Mouse (Mus musculus) kidney, postnatal 25 days (tissue): ENCODE results near the gene Asna1.

Experiments
- DNase-seq, 2 experiments: peaks; one replicate each; pipeline ENCODE4 v3.0.0; 2021; ENCODE audit warnings: mixed read lengths in 2 of 2

The Asna1 gene

DNA sequence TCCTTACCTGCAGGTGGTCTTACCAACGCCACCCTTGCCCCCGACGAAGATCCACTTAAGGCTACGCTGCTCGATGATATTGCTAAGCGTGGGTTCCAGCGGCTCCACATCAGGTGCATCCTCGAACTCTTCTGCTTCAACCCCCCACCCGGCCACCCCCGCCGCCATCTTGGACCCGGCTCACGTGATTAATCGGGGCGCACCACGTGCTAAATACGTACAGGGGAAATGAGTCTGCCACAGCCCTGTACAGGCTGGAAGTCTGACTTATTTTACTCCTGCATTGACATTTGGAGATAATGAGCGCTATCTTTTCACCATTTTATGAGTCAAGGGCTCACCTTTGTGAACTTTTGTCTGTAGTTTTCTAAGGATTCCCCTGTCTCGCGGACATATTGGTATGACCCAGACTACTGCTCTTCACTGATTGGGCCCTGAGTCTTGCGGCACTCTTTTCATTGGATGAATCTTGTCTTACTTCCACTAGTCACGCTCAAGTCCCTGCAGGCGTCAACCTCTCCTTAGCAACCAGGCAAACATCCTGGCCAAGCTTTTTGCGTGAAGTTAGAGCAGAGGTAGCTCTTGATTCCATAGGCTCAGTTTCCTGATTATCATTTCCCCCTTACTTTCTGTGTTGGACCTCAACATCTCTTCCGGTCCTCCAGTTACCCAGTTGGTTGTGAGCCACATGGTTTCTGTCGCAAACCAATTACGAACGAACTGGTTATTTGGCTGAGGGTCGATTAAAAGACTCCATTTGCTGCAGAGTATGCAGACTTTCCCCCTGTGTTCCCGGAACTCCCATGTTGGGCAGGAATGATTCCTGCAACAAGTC lies at the start of gene Asna1:
Gene Asna1 (minus strand): TSS at position 184 of the 835 bp plus-strand sequence.
- peak; percentile 90 to 93 for DNase-seq

DNA sequence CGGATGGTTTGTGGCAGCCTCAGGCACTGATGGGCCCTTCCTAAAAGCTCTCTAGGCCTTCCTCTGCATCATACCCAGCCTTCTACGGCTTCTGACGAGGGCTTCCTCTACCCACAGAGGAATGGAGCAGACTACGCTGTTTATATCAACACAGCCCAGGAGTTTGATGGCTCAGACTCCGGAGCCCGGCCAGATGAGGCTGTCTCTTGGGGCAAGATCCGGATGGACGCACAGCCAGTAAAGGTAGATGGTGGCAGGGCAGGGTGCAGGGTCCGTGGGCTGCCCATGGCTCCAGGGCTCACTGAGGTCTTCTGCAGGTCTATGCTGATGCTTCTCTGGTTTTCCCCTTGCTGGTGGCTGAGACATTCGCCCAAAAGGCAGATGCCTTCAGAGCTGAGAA lies 49.5 kb upstream of the Asna1 start:
- DNase-seq: no peak

DNA sequence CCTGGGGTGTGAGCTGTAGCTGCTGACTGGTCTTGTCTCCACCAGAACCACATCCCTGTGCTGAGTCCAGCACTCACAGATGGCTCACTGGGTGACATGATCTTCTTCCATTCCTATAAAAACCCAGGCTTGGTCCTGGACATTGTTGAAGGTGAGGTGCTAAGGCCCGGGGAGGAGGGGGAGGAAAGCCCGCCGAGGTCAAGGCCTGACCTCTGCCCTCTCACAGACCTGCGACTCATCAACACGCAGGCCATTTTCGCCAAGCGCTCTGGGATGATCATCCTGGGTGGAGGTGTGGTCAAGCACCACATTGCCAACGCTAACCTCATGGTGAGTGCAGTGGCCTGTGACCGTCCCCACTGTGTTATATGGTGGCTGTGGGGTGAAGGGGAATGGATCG lies 49.1 kb upstream of the Asna1 start:
- no peak for DNase-seq

DNA sequence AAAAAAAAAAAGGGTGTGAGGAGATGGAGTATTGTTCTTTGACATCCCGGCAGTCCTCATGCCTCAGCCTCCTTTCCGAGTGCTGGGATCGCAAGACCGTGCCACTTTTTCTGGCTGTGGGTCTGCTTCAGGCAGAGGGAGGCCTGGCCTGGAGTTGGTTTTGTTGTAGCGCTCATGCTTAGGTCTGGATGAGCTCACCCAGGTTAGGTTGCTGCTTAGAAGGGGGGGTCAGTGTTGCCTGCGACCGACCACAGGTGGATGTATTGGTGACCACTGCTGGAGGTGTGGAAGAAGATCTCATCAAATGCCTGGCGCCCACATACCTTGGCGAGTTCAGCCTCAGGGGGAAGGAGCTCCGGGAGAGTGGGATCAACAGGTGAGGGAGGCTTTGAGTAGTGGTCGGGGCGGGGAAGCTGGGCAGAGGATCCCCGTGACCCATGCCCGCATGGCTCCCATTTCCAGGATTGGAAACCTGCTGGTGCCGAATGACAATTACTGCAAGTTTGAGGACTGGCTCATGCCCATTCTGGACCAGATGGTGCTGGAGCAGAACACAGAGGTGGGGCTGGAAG lies 48.0 kb upstream of the Asna1 start:
- DNase-seq: no peak

DNA sequence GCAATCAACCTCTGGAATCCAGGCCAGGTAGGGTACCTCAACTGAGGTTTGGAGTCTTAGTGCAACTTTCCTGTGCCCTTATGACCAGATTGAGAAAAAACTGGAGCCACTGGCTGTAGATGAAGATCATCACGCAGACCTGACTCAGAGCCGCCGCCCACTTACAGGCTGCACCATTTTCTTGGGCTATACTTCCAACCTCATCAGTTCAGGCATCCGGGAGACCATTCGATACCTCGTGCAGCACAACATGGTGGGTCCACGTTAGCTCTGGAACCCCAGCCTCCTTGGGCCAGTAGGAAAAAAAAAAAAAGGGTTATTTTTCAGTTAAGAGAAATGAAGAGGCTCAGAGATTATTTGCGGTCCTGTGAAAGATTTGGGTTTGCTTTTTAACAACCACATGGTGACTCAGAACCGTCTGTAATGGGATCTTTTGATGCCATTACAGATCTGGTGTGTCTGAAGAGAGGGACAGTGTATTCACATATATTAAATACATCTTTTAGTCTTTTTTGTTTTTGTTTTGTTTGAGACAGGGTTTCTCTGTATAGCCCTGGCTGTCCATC lies 47.4 kb upstream of the Asna1 start:
- DNase-seq: no peak

DNA sequence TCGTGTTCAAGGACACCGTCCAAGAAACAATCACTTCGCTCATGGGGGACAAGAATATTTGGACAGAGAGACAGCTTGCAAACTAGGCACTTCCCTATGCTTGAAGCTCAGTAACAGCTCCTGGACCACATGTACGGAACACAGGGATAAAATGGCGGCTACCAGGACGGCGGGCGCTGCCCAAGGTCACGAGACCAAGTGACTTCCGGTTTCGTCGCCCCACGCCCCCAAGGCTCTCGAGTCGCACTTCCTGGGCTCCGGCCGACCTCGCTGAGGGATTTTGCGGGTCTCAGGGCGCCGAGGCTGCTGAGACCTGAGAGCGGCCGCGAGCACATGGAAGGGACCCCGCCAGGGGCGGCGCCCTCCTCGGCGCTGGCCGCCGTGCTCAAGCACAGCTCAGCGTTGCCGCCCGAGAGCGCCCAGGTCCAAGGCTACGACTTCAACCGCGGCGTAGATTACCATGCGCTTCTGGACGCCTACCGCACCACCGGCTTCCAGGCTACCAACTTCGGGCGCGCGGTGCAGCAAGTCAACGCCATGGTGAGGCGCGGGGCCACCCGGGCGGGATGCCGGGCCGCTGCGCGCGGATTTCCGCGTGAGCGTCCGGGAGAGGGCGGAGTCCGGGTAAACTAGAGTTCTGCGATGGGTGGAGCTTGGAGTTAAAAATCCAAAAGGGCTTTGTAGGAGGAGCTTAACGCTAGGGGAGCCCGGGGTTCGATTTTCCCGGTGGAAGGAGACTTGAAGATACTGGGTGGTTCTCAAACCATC lies 46.6 kb upstream of the Asna1 start, which contains the start of gene Dhps:
Gene Dhps (plus strand): TSS at position 244 of the 768 bp plus-strand sequence.
- peak; percentile 94 to 95 for DNase-seq

DNA sequence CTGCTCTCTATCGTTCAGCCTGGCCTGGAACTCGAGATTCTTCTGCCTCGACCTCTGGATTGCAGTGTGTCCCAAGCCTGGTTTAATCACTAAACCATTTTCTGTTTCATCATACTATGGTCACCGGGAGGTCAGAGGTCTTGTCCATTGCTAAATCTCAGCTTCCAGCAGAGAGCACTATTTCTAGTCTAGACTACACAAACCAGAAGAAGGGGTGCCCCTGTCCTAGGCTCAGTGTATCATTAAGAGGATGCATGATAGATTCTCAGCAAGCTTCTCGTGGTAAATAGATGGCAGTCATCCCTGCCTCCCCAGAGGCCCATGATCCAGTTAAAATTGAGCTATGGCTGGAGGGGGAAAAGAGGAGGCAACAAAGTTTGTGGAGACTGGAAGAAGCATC lies 46.0 kb upstream of the Asna1 start:
- peak in 1 of 2 experiments; percentile 46 for DNase-seq

DNA sequence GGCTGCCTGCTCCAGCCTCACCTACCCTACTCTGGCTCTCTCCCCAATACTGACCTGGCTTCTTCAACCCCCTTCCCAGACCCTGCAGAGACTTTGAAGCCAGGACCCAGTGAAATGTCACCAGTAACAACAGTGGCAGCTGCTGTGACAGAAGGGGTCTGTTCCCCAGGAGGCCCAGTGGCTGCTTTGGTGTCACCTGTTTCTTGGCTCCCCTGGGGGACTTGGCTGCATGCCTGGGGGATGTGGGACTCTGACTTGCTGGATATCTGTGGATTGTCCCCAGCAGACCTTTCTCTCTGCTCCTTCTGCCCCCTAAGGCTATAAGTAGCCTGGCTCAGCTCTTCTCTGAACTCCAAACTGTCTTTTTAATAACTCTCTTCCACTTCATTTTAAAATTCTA lies 42.9 kb upstream of the Asna1 start, which contains the start of gene Gm5741:
Gene Gm5741 (minus strand): TSS at position 1 of the 400 bp plus-strand sequence.
- no peak for DNase-seq

DNA sequence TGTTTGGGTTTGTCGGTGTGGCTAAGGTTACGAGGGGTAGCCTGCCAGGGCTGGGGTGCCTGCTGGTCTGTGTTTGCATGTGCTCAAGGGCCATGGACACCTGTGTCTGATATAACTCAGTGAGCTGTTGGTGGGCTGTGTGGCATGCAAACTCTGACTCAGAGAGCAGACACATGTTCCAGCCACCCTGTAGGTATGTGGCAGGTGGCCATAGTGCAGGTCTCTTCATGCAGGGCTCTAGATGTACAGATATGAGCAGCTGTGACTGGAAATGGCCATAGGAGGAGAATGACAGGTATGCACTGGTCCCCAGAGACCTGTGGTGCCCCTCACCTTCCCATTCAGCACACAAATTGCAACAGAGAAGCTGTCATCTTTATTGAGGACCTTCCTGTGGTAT lies 42.1 kb upstream of the Asna1 start:
- no peak for DNase-seq

DNA sequence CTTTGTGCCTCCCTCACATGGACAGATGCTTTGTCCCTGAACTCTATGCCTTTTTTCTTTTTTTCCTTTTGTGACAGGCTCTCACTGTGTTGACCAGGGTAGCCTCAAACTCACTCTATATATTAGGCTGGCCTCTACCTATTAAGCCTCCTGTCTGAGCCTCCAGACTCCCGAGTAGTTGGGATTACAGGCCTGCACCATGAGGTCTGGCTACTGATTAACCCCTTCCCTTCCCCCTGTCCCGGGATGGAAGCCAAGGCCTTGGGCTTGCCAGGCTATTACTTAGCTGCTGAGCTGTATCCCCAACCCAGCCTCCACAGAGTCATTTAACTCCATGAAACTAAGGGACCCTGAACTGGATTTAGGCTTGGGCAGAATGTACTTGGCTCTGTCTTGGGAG lies 40.1 kb upstream of the Asna1 start:
- peak; percentile 85 to 92 for DNase-seq

DNA sequence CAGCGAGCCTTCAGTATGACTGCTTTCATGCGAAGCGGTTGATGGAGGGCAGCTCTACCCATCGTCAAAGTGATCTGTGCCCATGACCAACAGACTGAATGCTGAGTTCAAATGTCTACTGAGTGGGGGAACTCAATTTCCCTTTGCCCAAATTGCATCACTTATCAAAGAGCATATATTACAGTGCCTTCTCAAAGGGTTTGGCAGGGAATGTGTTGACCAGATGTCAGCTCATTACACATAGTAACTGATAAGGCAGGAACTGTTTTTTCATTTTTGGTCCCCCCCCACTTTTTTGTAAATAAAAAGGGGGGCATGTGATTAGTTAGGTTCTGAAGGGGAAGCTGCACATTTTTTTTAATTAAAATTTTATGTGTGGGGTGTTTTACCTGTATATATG lies 37.5 kb upstream of the Asna1 start:
- DNase-seq: no peak

DNA sequence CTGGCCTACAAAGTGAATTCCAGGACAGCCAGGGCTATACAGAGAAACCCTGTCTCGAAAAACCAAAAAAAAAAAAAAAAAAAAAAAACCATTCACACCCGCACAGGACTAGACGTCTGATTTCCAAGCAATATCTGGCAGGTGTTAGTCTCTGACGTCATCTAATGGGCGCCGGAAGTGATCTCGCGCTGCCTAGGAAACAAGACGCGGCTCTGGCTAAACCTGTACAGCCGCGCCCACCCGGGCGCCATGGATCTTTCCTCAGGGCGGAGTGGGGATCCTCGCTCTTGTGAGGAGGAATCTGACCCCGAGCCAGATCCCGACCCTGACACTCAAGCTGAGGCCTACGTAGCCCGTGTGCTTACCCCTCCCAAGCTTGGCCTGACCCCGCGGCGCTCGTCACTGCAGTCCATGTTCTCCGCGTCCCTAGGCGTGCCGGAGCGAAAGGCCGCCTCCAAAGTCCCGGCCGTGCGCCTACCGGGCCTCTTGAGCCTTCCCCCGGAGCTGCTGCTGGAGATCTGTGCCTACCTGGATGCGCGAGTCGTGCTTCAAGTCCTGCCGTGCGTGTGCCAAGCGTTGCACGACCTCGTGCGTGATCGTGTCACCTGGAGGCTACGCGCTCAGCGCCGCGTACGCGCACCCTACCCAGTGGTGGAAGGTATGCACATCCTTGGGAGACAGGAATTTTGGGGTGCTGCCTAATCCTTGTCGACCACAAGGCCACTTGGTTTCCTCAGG lies 35.0 kb upstream of the Asna1 start, which contains the start of gene Fbxw9:
Gene Fbxw9 (plus strand): TSS at position 177 of the 738 bp plus-strand sequence.
- peak; percentile 94 to 95 for DNase-seq

DNA sequence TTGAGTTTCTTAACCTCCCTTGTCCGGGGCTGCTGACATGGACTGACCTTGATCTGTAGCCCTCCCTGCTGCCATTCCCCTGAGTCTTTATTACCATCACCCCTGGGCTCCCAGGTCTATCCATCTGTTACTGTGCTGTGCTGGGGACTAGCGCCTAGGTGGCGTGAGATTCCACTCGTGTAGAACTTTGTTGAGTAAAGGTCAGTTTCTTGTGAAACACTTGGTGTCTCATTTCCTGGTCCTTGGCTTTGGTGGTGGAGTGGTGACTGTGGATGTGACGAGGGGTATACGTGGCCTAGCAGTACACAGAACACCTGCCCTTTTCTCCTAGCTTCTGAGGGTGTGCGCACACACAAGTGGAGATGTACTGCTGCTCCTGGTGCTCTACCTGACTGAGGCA lies 32.3 kb upstream of the Asna1 start:
- DNase-seq: no peak

DNA sequence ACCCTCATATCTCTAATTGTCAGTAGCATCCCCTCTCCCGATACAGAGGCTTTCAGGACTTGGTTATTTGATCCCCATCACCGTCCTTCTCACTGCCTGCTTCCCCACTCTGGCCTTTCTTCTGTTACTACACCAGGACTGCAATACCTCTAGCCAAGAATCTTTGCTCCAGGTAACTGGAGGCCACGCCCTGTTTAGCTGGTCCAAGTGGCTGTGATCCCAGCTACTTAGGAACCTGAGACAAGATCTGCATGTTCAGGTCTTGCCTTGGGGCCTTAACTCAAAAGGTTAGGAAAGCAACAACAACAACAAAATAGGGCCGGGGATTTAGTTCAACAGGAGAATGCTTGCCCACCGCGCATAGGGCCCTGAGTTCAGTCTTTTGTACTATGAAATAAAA lies 18.5 kb upstream of the Asna1 start:
- no peak for DNase-seq

DNA sequence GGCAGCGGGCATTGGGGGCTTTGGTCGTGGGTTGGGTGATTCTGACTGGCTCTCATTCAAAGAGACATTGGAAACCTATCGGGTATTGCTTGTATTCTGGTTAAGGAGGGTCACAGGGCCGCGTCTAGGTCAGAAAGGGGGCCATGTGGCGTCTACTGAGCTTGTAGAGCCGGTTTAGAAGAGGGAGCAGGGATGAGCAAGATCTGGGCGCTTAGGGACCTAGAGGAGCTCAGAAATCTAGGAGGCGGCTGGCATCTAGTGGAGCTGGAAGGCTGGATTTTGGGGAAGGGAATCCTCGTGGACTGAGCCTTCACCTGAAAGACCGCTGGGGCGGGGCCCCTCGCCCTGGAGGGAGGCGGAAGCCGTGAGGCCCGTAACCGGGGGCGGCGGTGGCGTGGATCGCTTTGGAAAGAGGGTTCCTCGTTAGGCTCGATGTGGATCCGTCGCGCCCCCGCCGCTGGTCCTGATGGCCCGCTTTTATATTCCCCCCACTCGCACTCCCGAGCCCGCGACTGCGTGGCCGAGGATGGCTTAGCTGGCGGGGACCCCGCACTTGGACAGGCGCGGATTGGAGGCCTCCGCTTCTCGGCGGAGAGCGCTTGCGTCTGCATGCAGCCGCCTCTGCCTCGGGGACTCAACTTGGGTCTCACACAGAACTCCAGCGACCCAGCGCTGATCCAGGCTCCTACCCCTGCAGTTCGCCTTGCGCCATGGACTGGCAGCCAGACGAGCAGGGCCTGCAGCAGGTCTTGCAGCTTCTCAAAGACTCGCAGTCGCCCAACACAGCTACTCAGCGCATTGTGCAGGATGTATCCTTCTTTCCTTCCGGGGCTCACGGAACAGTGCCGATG lies 12.8 kb upstream of the Asna1 start:
- DNase-seq: peak; percentile 28 to 66

DNA sequence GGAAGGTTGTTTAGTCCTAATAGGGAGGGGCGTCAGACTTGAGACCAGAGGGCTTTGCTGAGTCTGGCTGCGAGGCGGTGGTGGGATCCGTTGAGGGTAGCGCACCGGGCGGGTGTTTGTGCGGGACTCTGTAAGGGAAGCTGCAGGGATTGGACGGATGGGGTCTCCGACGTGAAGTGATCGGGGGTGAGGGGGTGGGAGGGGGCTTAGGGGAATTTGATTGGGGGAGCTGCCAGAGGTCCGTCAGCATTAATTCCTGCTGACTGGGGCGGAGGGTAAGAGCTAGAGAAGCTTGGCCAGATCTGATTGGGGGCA lies 12.2 kb upstream of the Asna1 start:
- no peak for DNase-seq

DNA sequence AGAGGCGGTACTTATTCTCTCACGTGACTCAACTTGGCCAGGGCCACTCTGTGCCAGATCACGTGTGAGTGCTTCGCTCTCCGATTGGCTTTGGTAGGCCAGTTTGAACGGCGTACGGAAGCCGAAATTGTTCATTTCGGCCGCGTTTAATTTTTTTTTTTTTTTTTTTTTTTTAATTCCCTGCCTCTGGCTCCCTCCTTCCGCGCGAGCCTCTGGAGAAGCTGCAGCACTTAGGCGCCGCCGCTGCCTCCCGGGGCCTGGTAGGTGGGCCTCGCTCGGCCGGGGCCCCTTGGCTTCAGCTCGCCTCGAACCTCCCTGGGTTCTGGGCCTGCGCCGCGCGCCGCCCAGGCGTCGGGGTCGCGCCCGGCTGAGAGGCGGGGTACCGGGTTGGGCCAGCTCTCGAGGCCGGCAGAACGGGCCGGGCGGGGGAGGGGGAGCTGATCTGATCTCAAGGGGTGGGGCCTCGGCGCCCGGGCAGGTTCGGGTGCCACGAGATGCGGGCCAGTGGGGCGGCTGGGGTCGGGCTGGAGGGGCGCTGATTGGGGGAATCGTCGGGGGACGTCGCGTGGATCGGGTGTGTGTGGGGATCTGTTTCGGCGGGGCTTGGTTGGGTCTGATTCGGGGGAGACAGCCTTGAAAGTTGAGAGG lies 11.8 kb upstream of the Asna1 start, which contains the start of gene Tnpo2:
Gene Tnpo2 (plus strand): TSS at position 198 of the 648 bp plus-strand sequence.
- DNase-seq: peak; percentile 95 to 98

DNA sequence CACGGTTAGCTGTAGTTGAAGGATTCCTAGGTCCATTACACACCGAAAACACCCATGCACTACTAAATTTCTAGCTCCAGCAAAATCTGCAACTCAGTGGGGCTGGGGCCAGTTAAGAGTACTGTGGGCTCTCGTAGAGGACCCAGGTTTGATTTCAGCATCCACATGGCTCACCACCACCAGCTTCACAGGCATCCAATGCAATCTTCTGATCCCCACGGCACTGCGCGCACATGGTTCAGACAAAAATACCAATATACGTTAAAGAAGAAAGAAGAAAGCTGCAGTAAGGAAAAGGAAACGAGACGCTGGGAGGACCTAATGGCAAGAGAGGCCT lies 11.3 kb upstream of the Asna1 start:
- no peak for DNase-seq

DNA sequence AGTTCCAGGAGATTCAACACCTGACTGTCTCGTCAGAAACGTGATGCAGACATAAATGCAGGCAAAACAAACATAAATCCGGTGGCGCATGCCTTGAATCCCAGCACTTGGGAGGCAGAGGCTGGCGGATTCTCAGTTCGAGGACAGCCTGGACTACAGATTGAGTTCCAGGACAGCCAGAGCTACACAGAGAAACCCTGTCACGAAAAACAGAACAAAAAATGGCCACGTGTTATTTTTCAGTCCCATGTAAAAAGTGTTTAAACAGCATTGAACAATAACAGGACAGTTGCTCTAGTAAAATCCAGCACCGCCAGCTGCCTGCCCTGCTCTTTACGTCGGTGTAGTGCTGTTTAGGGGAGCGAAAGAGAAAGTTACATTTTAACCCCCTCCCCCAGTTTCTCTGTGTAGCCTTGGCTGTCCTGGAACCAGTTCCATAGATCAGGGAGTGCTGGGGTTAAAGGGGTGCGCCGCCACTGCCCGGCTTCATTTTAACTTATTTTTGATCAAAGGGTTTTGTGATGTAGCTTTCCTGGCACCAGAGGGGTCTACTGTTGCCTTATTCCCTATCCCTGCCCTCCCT lies 10.7 kb upstream of the Asna1 start:
- DNase-seq: peak; percentile 34 to 44

DNA sequence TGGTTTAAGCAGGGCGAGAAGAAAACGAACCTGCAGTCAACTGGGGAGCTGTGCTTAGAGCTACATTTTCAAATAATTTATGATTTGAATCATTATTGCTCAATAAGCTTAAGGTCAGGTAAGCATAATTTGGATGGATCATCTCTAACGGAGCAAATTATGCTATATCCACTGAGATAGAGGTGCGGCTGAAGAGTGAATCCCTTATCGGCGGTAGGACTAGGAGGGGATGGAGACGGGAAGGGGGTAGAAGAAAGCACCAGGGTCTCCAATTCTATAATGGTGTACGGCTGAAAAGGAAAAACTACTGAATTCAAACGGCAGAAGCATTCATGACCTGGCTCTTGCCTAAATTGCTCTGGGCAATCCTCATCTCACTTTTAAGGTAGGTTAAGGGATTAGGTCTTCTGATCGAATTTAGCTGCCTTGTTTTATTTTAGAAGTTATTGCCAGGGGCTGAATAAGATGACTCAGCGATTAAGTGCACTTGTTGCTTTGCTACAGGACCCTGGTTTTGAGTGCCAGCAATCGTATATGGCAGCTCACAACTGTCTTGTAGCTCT lies 10.2 kb upstream of the Asna1 start:
- no peak for DNase-seq
